Mouse (Mus musculus): ENCODE measurements around the gene Palm.

DNA sequence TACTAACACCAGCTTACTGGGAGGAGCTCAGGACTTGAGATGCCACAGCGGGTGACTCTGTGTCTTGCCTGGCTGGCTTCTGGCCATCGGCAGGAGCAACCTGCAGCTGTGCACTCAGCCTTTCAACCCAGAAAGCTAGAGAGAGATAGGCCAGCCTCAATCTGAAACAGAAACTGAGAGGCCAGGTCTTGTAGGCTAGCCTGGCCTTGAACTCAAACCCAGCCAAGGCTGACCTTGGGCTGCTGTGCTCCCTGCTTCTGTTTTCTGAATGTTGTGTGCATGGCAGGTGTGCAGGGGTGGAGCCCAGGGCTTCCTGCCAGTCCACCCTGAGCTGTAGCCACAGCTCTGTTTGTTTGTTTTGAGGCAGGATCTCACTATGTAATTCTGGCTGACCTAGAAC is 20.2 kb upstream of the Palm start:
- TF ChIP-seq CTCF (IDR thresholded peaks at IDR 0.05; ENCODE audit: low read depth, low read length) (no peak), POLR2A (IDR thresholded peaks at IDR 0.05; ENCODE audit: insufficient read depth, low read length) (no peak)

All from ES-Bruce4 (cell line).